Comparison of ENCODE assay signal across 7 mouse cellular contexts in the genomic region with DNA sequence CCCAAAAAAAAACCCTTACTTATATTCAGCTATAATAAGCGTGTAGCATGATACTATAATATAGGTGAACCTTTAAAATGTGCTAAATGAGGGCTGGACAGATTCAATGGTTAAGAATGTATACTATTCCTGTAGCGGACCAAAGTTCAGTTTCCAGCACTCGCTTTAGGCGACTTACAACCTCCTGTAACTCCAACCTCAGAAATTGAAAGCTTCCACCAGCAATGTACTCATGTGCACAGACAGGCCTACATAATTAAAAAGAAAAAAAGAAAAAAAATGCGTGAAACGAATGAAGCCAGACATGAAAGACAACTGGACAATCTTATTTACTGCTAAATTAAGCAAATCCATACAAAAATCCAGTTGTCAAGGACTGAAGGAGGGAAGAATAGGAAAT. TPM values are rescaled to one million over a fixed set of nuclear protein-coding genes. Genes with fewer than 3 reads are reported as not detected.
A peak's percentile ranks its signal among the peaks of the same experiment; 100 is the strongest.
DNase-seq lines count a peak whose midpoint lies in the region; ATAC-seq and TF ChIP-seq lines count a peak whose summit lies in the region.

No protein-coding gene starts in this region.

- H3K9ac ChIP-seq in embryonic facial prominence, embryonic 12.5 days = no peak overlapping the region
- H3K9ac ChIP-seq in hindbrain, embryonic 13.5 days = no peak overlapping the region
- H3K9ac ChIP-seq in midbrain, embryonic 15.5 days = no peak overlapping the region
- no peak overlapping the region for H3K9ac ChIP-seq in stomach, postnatal 0 days (ENCODE audit: low read length)

- no peaks in the 10 kb centered on the region for H3K27me3 ChIP-seq in embryonic facial prominence, embryonic 12.5 days
- no peaks in the 10 kb centered on the region for H3K27me3 ChIP-seq in hindbrain, embryonic 13.5 days
- H3K27me3 ChIP-seq in midbrain, embryonic 15.5 days (replicated peaks) = no peaks in the 10 kb centered on the region
- H3K27me3 ChIP-seq in stomach, postnatal 0 days (ENCODE audit: control insufficient read depth, insufficient read depth, low read length) = no peaks in the 10 kb centered on the region

- no peak for DNase-seq in layer of hippocampus, adult 2 months (ENCODE audit: low spot score in 2 of 2)
- DNase-seq in layer of hippocampus, adult 11-12 months (ENCODE audit: low spot score) = no peak
- DNase-seq in stomach, postnatal 0 days (ENCODE audit: low spot score) = no peak
- DNase-seq in layer of hippocampus, postnatal 14 days (ENCODE audit: low spot score in 2 of 2) = no peak

- peak overlapping the region; percentile 85 for H3K4me3 ChIP-seq in layer of hippocampus, adult 2 months
- H3K4me3 ChIP-seq in embryonic facial prominence, embryonic 12.5 days = no peak overlapping the region
- H3K4me3 ChIP-seq in hindbrain, embryonic 13.5 days = no peak overlapping the region
- H3K4me3 ChIP-seq in midbrain, embryonic 15.5 days = no peak overlapping the region
- no peak overlapping the region for H3K4me3 ChIP-seq in stomach, postnatal 0 days (ENCODE audit: low read depth, low read length)

- H3K4me2 ChIP-seq in embryonic facial prominence, embryonic 12.5 days (replicated peaks) = peak overlapping the region; percentile 80; the same call in 1 of the 2 replicates
- peak overlapping the region; percentile 86; the same call in 1 of the 2 replicates for H3K4me2 ChIP-seq in hindbrain, embryonic 13.5 days
- peak overlapping the region; percentile 63; the same call in 1 of the 2 replicates for H3K4me2 ChIP-seq in midbrain, embryonic 15.5 days
- no peak overlapping the region for H3K4me2 ChIP-seq in stomach, postnatal 0 days (replicated peaks; ENCODE audit: low read depth)

- no peak for TF ChIP-seq CTCF in layer of hippocampus, adult 2 months (conservative IDR thresholded peaks at IDR 0.05)
- TF ChIP-seq CTCF in stomach, postnatal 0 days (IDR thresholded peaks at IDR 0.05; ENCODE audit: low read depth) = no peak

- 71% methylated on average over 6 of the region's 6 CpGs for WGBS in embryonic facial prominence, embryonic 12.5 days
- 79% methylated on average over 6 of the region's 6 CpGs for WGBS in hindbrain, embryonic 13.5 days
- WGBS in midbrain, embryonic 15.5 days = 70% methylated on average over 6 of the region's 6 CpGs
- WGBS in stomach, postnatal 0 days = 68% methylated on average over 6 of the region's 6 CpGs

- H3K9me3 ChIP-seq in embryonic facial prominence, embryonic 12.5 days = no peaks in the 10 kb centered on the region
- H3K9me3 ChIP-seq in hindbrain, embryonic 13.5 days = no peaks in the 10 kb centered on the region
- H3K9me3 ChIP-seq in midbrain, embryonic 15.5 days = no peaks in the 10 kb centered on the region
- H3K9me3 ChIP-seq in stomach, postnatal 0 days (ENCODE audit: control insufficient read depth, low read length) = no peaks in the 10 kb centered on the region

- peak overlapping the region; percentile 92; the same call in 1 of the 2 replicates for H3K27ac ChIP-seq in layer of hippocampus, adult 2 months
- no peak overlapping the region for H3K27ac ChIP-seq in embryonic facial prominence, embryonic 12.5 days
- no peak overlapping the region for H3K27ac ChIP-seq in hindbrain, embryonic 13.5 days
- no peak overlapping the region for H3K27ac ChIP-seq in midbrain, embryonic 15.5 days
- no peak overlapping the region for H3K27ac ChIP-seq in stomach, postnatal 0 days (replicated peaks)

- ATAC-seq in embryonic facial prominence, embryonic 12.5 days (ENCODE audit: insufficient number of reproducible peaks, insufficient read depth, low FRiP score, low TSS enrichment) = no peak
- no peak for ATAC-seq in hindbrain, embryonic 13.5 days (ENCODE audit: low FRiP score)
- no peak for ATAC-seq in midbrain, embryonic 15.5 days (replicated peaks)
- ATAC-seq in stomach, postnatal 0 days (ENCODE audit: low FRiP score, low TSS enrichment) = no peak

- H3K4me1 ChIP-seq in embryonic facial prominence, embryonic 12.5 days = peaks cover 6% of the 10 kb centered on the region
- H3K4me1 ChIP-seq in hindbrain, embryonic 13.5 days (replicated peaks) = peaks cover 32% of the 10 kb centered on the region
- peaks cover 35% of the 10 kb centered on the region for H3K4me1 ChIP-seq in midbrain, embryonic 15.5 days
- peaks cover 4% of the 10 kb centered on the region for H3K4me1 ChIP-seq in stomach, postnatal 0 days (replicated peaks; ENCODE audit: control insufficient read depth, insufficient read depth)

- H3K36me3 ChIP-seq in embryonic facial prominence, embryonic 12.5 days = peaks cover 6% of the 10 kb centered on the region
- H3K36me3 ChIP-seq in hindbrain, embryonic 13.5 days = peaks cover 6% of the 10 kb centered on the region; the same call in 1 of the 2 replicates
- no peaks in the 10 kb centered on the region for H3K36me3 ChIP-seq in midbrain, embryonic 15.5 days (replicated peaks)
- 0 out of 2 replicates have a peak, but pooled peaks cover 2% of the 10 kb centered on the region for H3K36me3 ChIP-seq in stomach, postnatal 0 days (ENCODE audit: control insufficient read depth, insufficient read depth, low read length)

- no peak for TF ChIP-seq EP300 in stomach, postnatal 0 days (optimal IDR thresholded peaks at IDR 0.05)

RNA-seq across cellular contexts. Expression of gene Commd1, which starts 0.7 kb away (rescaled TPM):
- 10 to 100 TPM; 51.2 to 60.4 TPM for total RNA-seq in layer of hippocampus, adult 2 months (2021)
- 358 and 366 TPM in 2 replicates for polyA plus RNA-seq in embryonic facial prominence, embryonic 12.5 days (2016; fragmentation: Nextera tagmentation; extraction: Ambion mirVana)
- polyA plus RNA-seq in hindbrain, embryonic 13.5 days (2015; fragmentation: Nextera tagmentation; extraction: Ambion mirVana) = 287 and 301 TPM in 2 replicates
- 241 and 245 TPM in 2 replicates for polyA plus RNA-seq in midbrain, embryonic 15.5 days (2015; fragmentation: Nextera tagmentation; extraction: Ambion mirVana)
- 269 and 275 TPM in 2 replicates for polyA plus RNA-seq in stomach, postnatal 0 days (2015; fragmentation: Nextera tagmentation; extraction: Ambion mirVana)
- 10 to 100 TPM; 54.8 to 61.3 TPM for total RNA-seq in layer of hippocampus, postnatal 14 days (2021)

RNA-seq across cellular contexts. Expression of gene Gm28048, which starts 1.0 kb away (rescaled TPM):
- 10 to 100 TPM in 1 of 2 experiments, 1 to 10 TPM in 1; 9.3 to 11.1 TPM for total RNA-seq in layer of hippocampus, adult 2 months (2021)
- polyA plus RNA-seq in embryonic facial prominence, embryonic 12.5 days (2016; fragmentation: Nextera tagmentation; extraction: Ambion mirVana) = 7.5 and 9.4 TPM in 2 replicates
- polyA plus RNA-seq in hindbrain, embryonic 13.5 days (2015; fragmentation: Nextera tagmentation; extraction: Ambion mirVana) = 4.8 and 6.1 TPM in 2 replicates
- polyA plus RNA-seq in midbrain, embryonic 15.5 days (2015; fragmentation: Nextera tagmentation; extraction: Ambion mirVana) = 2.6 and 3.6 TPM in 2 replicates
- 14.0 and 18.8 TPM in 2 replicates for polyA plus RNA-seq in stomach, postnatal 0 days (2015; fragmentation: Nextera tagmentation; extraction: Ambion mirVana)
- total RNA-seq in layer of hippocampus, postnatal 14 days (2021) = 1 to 10 TPM; 8.5 to 9.1 TPM

RNA-seq across cellular contexts. Expression of gene Cct4, which starts 7.5 kb away (rescaled TPM):
- total RNA-seq in layer of hippocampus, adult 2 months (2021) = 100 to 1,000 TPM; 100 TPM
- 328 and 333 TPM in 2 replicates for polyA plus RNA-seq in embryonic facial prominence, embryonic 12.5 days (2016; fragmentation: Nextera tagmentation; extraction: Ambion mirVana)
- polyA plus RNA-seq in hindbrain, embryonic 13.5 days (2015; fragmentation: Nextera tagmentation; extraction: Ambion mirVana) = 309 and 314 TPM in 2 replicates
- 269 and 275 TPM in 2 replicates for polyA plus RNA-seq in midbrain, embryonic 15.5 days (2015; fragmentation: Nextera tagmentation; extraction: Ambion mirVana)
- polyA plus RNA-seq in stomach, postnatal 0 days (2015; fragmentation: Nextera tagmentation; extraction: Ambion mirVana) = 123 and 124 TPM in 2 replicates
- total RNA-seq in layer of hippocampus, postnatal 14 days (2021) = 100 to 1,000 TPM; 101 to 103 TPM

RNA-seq across cellular contexts. Expression of gene Zrsr1, which starts 11.0 kb away (rescaled TPM):
- 10 to 100 TPM; 67.3 to 67.9 TPM for total RNA-seq in layer of hippocampus, adult 2 months (2021)
- 3.6 and 4.7 TPM in 2 replicates for polyA plus RNA-seq in embryonic facial prominence, embryonic 12.5 days (2016; fragmentation: Nextera tagmentation; extraction: Ambion mirVana)
- polyA plus RNA-seq in hindbrain, embryonic 13.5 days (2015; fragmentation: Nextera tagmentation; extraction: Ambion mirVana) = 6.6 and 8.3 TPM in 2 replicates
- polyA plus RNA-seq in midbrain, embryonic 15.5 days (2015; fragmentation: Nextera tagmentation; extraction: Ambion mirVana) = 7.0 and 7.6 TPM in 2 replicates
- 2.0 and 2.2 TPM in 2 replicates for polyA plus RNA-seq in stomach, postnatal 0 days (2015; fragmentation: Nextera tagmentation; extraction: Ambion mirVana)
- 10 to 100 TPM; 50.8 to 57.3 TPM for total RNA-seq in layer of hippocampus, postnatal 14 days (2021)

RNA-seq across cellular contexts. Expression of gene Fam161a, which starts 24.5 kb away (rescaled TPM):
- total RNA-seq in layer of hippocampus, adult 2 months (2021) = 1 to 10 TPM; 4.6 to 5.2 TPM
- 4.7 and 5.5 TPM in 2 replicates for polyA plus RNA-seq in embryonic facial prominence, embryonic 12.5 days (2016; fragmentation: Nextera tagmentation; extraction: Ambion mirVana)
- polyA plus RNA-seq in hindbrain, embryonic 13.5 days (2015; fragmentation: Nextera tagmentation; extraction: Ambion mirVana) = 6.6 and 7.5 TPM in 2 replicates
- polyA plus RNA-seq in midbrain, embryonic 15.5 days (2015; fragmentation: Nextera tagmentation; extraction: Ambion mirVana) = 4.0 and 5.6 TPM in 2 replicates
- 3.0 and 3.2 TPM in 2 replicates for polyA plus RNA-seq in stomach, postnatal 0 days (2015; fragmentation: Nextera tagmentation; extraction: Ambion mirVana)
- total RNA-seq in layer of hippocampus, postnatal 14 days (2021) = 1 to 10 TPM; 3.8 to 6.9 TPM
